Mouse (Mus musculus) left cerebral cortex, adult 2 months (tissue): ENCODE data around the gene Lhx3. TPM values are rescaled to one million over a fixed set of nuclear protein-coding genes. Genes with fewer than 3 reads are reported as not detected.

ENCODE experiments used
- DNase-seq, 2 experiments: peaks; one replicate each; pipeline ENCODE4 v3.0.0; 2021 to 2022; ENCODE audit warnings: low spot score in 2 of 2, mixed read lengths in 1 of 2; ENCODE audit errors: extremely low spot score in 1 of 2
- H3K27ac ChIP-seq: fragments of 200-600 bp; 2 replicates; pipeline ENCODE4 v1.8.1; 2022
- H3K4me3 ChIP-seq: fragments of 200-600 bp; 2 replicates; pipeline ENCODE4 v1.8.1; 2022
- CTCF ChIP-seq: fragments of 200-600 bp; IDR thresholded peaks from 2 replicates; pipeline ENCODE4 v1.8.1; 2022; ENCODE audit warnings: antibody characterized with exemption, mild to moderate bottlenecking, moderate library complexity
- intact Hi-C: fragments of 180-260 bp; cut with DNase I; formaldehyde crosslinking; loops from one replicate; pipeline ENCODE4 v1.15.1; 2025
- total RNA-seq, 2 experiments: library from RNA; stranded (reverse); gene quantifications; 2 replicates each; pipeline ENCODE4 v1.2.3; 2021

Gene Lhx3
- total RNA-seq, 2 experiments from 2014 or later, result 0.27 to 0.35 TPM

- no peak overlapping the region for H3K4me3 ChIP-seq
- intact Hi-C loops, result no loop called here
- TF ChIP-seq CTCF, result no peak
- DNase-seq, result no peak
- no peak overlapping the region for H3K27ac ChIP-seq
Measured at GRCm38 (mm10) chr2:26194552-26195339, 13.3 kb downstream of the Lhx3 start.

GRCm38 (mm10) chr2:26188517-26188916, 19.6 kb downstream of the Lhx3 start:
- intact Hi-C loops, result no loop called here
- H3K27ac ChIP-seq, result no peak overlapping the region
- no peak for DNase-seq
- H3K4me3 ChIP-seq, result no peak overlapping the region
- TF ChIP-seq CTCF, result no peak

- Histone ChIP-seq H3K27ac (no peak overlapping the region), H3K4me3 (no peak overlapping the region)
- DNase-seq, result no peak
- no peak for TF ChIP-seq CTCF
- intact Hi-C loops, result no loop called here
Measured at GRCm38 (mm10) chr2:26184352-26184751, 23.7 kb downstream of the Lhx3 start.

DNA sequence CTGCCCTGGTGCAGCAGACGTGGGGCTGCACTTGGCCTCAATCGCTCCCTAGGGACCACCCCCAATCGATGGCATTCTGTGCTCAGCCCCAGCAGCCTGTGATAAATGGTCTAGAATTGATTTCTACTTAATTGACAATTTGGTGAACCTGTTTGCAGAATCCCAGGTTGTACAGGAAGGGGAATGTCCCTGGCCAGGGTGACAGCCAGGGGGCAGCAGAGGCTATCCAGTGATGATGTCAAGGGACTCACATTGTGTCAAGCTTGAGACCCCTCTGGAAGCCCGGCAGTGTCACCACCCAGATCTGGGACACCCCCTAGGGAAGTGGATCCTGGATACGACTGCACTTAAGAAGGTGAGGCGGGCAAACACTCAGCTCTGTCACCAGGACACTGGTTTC, 25.4 kb downstream of the Lhx3 start:
- TF ChIP-seq CTCF, result peak; percentile 71
- intact Hi-C loops, result loop anchor here (2.0 kb wide), 1 partner anchor 90 kb away; no protein-coding TSS in a partner anchor
- Histone ChIP-seq H3K4me3 (no peak overlapping the region), H3K27ac (no peak overlapping the region)
- DNase-seq, result peak in 1 of 2 experiments; percentile 38

DNA sequence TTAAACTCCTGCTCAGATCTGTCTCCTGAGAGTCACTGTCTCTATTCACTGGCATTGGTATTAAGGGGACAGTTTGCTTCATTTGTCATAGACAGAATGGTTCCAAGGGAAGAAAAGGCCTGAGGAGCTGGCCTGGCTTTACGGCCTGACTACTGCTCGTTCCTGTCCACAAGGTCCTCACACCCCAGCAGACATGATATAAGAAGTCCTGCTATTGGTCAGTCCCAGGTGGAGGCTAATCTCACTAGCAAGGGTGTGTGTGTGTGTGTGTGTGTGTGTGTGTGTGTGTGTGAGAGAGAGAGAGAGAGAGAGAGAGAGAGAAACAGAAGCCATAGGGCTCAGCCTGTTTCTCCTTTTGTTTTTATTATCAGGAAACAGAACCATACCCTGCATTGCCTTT, 30.9 kb downstream of the Lhx3 start:
- H3K27ac ChIP-seq, result no peak overlapping the region
- intact Hi-C loops, result no loop called here

GRCm38 (mm10) chr2:26176731-26177130, 31.4 kb downstream of the Lhx3 start:
- intact Hi-C loops, result no loop called here
- no peak for DNase-seq
- TF ChIP-seq CTCF, result no peak
- H3K27ac ChIP-seq, result no peak overlapping the region
- H3K4me3 ChIP-seq, result no peak overlapping the region

More for the DNA sequence above, 30.9 kb downstream of the Lhx3 start:
- no peak overlapping the region for H3K4me3 ChIP-seq
- no peak for TF ChIP-seq CTCF
- no peak for DNase-seq

- Histone ChIP-seq H3K4me3 (no peak overlapping the region), H3K27ac (no peak overlapping the region)
- intact Hi-C loops, result no loop called here
- no peak for TF ChIP-seq CTCF
- no peak for DNase-seq
Measured at GRCm38 (mm10) chr2:26175191-26175590, 32.9 kb downstream of the Lhx3 start.

GRCm38 (mm10) chr2:26172166-26172565, 35.9 kb downstream of the Lhx3 start:
- no peak for DNase-seq
- Histone ChIP-seq H3K27ac (no peak overlapping the region), H3K4me3 (no peak overlapping the region)
- no peak for TF ChIP-seq CTCF
- intact Hi-C loops, result no loop called here

GRCm38 (mm10) chr2:26170376-26170775, 37.7 kb downstream of the Lhx3 start:
- no peak overlapping the region for H3K4me3 ChIP-seq
- TF ChIP-seq CTCF, result no peak
- intact Hi-C loops, result no loop called here
- DNase-seq, result no peak
- H3K27ac ChIP-seq, result no peak overlapping the region

- Histone ChIP-seq H3K27ac (no peak overlapping the region), H3K4me3 (no peak overlapping the region)
- intact Hi-C loops, result no loop called here
- no peak for TF ChIP-seq CTCF
- DNase-seq, result no peak
Measured at GRCm38 (mm10) chr2:26168843-26169579, 39.1 kb downstream of the Lhx3 start.

DNA sequence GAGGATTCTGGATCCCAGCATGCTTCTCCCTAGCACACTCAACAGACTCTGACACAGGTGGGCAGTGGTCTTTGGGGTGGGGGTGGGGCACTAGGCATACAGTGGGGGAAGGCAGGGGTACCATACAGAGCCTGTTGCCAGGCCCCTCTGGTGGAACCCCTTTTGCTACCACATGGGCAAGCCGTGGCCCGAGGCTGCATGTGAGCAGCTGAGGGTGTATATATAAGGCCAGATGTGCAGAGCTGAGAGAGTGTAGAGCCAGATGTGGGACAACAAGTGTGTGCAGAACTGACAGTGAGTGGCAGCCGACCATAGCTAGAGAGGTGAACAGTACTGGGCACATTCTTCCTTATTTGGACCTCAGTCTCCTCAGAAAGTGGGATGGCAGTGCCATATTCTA, 41.2 kb downstream of the Lhx3 start:
- intact Hi-C loops, result no loop called here

DNA sequence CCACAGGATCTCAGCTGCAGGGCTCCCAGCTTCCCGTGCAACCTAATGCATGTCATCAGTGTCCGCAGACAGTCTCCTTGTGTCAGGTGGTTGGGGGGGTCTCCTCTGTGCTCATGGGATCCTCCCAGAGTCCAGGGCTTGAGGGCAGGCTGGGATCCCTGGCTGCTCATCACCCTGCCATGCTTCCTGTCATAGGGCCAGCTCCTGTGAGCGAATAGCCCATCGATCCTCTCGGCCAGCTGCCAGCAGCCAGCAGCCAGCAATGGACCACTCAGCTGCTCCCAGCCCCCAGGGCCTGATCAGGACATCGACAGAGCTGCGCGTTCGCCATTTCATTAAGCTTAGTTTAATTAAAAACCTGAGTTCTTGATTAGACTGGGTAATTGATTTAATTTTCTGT, 50.0 kb downstream of the Lhx3 start:
- H3K27ac ChIP-seq, result no peak overlapping the region
- TF ChIP-seq CTCF, result no peak
- no peak for DNase-seq
- no peak overlapping the region for H3K4me3 ChIP-seq
- intact Hi-C loops, result loop anchor here (10.0 kb wide), 1 partner anchor 407 kb away; no protein-coding TSS in a partner anchor

More for the DNA sequence above, 41.2 kb downstream of the Lhx3 start:
- Histone ChIP-seq H3K27ac (no peak overlapping the region), H3K4me3 (no peak overlapping the region)
- no peak for TF ChIP-seq CTCF
- no peak for DNase-seq
